Mouse (Mus musculus) liver, embryonic 14.5 days (tissue): ENCODE results near the gene Rbbp9.
"Not testable (repeated sequence)": the region's sequence is repeated elsewhere in the genome, so short reads cannot be mapped to it uniquely, and the experiment has no call there.

ENCODE experiments used
- CTCF ChIP-seq: IDR thresholded peaks from 2 replicates; pipeline ENCODE4 v1.5.1; 2016; ENCODE audit warnings: antibody characterized with exemption, low read depth, control low read depth
- EP300 ChIP-seq: IDR thresholded peaks from 2 replicates; pipeline ENCODE4 v1.6.1; 2016; ENCODE audit warnings: antibody characterized with exemption, low read depth

DNA sequence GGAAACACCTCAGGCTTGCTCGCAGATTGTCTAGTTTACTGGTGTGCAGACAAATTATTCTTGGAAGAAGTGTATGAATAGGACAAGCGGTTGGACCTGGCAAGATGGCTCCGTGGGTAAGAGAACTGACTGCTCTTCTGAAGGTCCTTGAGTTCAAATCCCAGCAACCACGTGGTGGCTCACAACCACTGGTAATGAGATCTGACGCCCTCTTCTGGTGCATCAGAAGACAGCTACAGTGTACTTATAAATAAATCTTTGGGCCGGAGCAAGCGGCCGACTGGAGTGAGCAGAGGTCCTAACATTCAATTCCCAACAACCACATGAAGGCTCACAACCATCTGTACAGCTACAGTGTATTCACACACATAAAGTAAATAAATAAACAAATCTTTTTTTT, 42.4 kb upstream of the Rbbp9 start:
- TF ChIP-seq CTCF, result peak; percentile 30; the same call in 1 of the 2 replicates
- not testable (repeated sequence) for TF ChIP-seq EP300
